Mouse (Mus musculus) induced T-regulatory cell, adult 2 months (primary cell): ENCODE data around the gene Olfr1511.
"Not testable (repeated sequence)": the region's sequence is repeated elsewhere in the genome, so short reads cannot be mapped to it uniquely, and the experiment has no call there.

Experiments
- DNase-seq: peaks from one replicate; pipeline ENCODE4 v3.0.0-alpha.2; 2012; ENCODE audit warnings: low read depth

Gene Olfr1511

GRCm38 (mm10) chr14:52397279-52397678, at the start of gene Olfr1511:
Gene Olfr1511, minus strand, starts transcription at chr14:52397379.
- no peak for DNase-seq

GRCm38 (mm10) chr14:52442690-52443089, 45.5 kb upstream of the Olfr1511 start, which contains the start of gene Olfr1509:
Gene Olfr1509, plus strand, starts transcription at chr14:52442990.
- DNase-seq: no peak

GRCm38 (mm10) chr14:52427686-52428085, 30.5 kb upstream of the Olfr1511 start:
- peak; percentile 3 for DNase-seq

- no peak for DNase-seq
These were observed 17.1 kb upstream of the Olfr1511 start, which contains the start of gene Olfr1510 for GRCm38 (mm10) chr14:52414273-52414672. Gene Olfr1510, minus strand, starts transcription at chr14:52414373.

GRCm38 (mm10) chr14:52410142-52410919, 13.2 kb upstream of the Olfr1511 start:
- not testable (repeated sequence) for DNase-seq

GRCm38 (mm10) chr14:52390084-52390848, 6.9 kb downstream of the Olfr1511 start:
- not testable (repeated sequence) for DNase-seq

- DNase-seq: no peak
These were observed 18.1 kb downstream of the Olfr1511 start, which contains the start of gene Olfr1512 for GRCm38 (mm10) chr14:52379068-52379467. Gene Olfr1512, minus strand, starts transcription at chr14:52379168.

- DNase-seq: no peak
These were observed 28.4 kb downstream of the Olfr1511 start for GRCm38 (mm10) chr14:52368741-52369140.

- DNase-seq: no peak
These were observed 40.9 kb downstream of the Olfr1511 start, which contains the start of gene Olfr1513 for GRCm38 (mm10) chr14:52356308-52356707. Gene Olfr1513, minus strand, starts transcription at chr14:52356408.
